Mouse (Mus musculus): ENCODE measurements at regions not wholly inside any gene's neighbourhood (a gene's known extent, or its start where the extent isn't known, plus 50 kb on each side); places are given as distances from the start of the nearest gene placed in this dataset.
"Not testable (repeated sequence)": the region's sequence is repeated elsewhere in the genome, so short reads cannot be mapped to it uniquely, and the experiment has no call there.

DNA sequence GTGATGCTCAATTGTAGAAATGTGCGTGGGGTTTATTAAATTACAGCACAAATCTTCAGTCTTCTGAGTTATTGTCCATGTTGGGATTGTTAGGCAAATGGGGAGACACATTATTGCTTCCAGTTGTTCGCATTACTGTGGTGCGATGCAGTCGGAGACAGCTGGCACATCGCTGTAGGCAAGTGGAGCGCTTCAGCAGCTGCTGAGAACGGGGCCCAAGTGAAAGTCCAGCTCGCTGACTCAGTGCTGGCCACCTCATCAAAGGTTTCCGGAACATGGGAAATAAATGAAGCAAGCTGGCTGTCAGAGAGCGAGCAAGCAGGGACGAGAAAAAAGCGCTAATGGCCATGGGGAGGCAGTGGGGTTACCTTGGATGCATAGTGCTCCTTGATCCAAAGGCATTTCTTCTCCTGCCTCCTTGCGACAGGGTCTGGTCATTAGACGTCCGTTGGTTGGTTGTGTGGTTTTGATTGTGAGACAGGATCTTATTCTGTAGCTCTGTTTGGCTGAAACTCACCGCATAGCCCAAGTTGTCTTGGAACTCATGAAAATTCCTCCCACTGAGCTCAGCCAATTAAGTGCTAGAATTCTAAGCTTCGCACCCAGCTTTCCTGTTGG lies 274.0 kb upstream of the Rnf219 start:
- Histone ChIP-seq H3K36me3 (ENCODE audit: control insufficient read depth, insufficient read depth, low read length, poor library complexity, severe bottlenecking) (no peaks in the 10 kb centered on the region), H3K27me3 (ENCODE audit: control insufficient read depth, insufficient read depth, low read length, poor library complexity, severe bottlenecking) (no peaks in the 10 kb centered on the region)
- no peak for DNase-seq (ENCODE audit: low read depth, low spot score)

DNA sequence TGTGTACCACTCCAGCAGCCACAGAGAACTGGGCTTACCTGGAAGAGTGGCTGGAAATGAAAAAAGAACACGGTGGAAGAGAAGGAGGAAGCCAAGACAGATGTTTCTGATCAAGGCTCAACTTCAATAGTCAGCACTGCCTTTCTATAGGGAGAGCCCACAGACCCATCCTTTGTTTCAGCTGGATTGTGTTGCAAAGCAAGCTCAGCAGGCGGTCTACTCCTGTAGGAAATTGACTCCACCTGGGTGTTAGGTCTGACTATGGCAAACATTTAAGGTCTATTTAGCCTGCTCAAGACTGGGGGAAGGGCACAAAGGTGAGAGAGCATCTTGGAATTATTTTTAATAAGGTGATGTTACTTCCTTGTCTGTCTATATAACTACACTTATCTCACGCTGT lies 266.9 kb upstream of the Rnf219 start:
- Histone ChIP-seq H3K27me3 (ENCODE audit: control insufficient read depth, insufficient read depth, low read length, poor library complexity, severe bottlenecking) (no peaks in the 10 kb centered on the region), H3K36me3 (ENCODE audit: control insufficient read depth, insufficient read depth, low read length, poor library complexity, severe bottlenecking) (no peaks in the 10 kb centered on the region)
- DNase-seq (ENCODE audit: low read depth, low spot score), result no peak

DNA sequence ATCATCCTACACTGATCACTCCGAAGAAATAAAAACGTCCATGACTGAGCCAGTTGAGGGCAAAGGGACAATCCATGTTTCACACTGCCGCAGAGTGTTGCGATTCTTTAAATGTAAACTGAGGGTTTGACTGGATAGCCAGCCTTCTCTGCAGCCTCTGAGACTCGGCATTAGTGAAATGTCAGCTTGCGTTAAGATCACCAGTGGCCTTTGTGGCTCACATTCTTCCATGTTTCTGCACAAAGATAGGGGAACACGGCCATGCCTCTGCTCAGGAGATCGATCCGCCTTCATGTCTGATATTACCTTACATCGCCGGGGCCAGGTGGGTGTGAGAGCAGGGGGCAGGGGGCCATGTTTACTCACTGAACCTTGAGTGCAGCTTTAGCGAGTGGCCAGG lies 262.6 kb upstream of the Rnf219 start:
- H3K27me3 ChIP-seq (ENCODE audit: control insufficient read depth, insufficient read depth, low read length, poor library complexity, severe bottlenecking), result no peaks in the 10 kb centered on the region
- no peaks in the 10 kb centered on the region for H3K36me3 ChIP-seq (ENCODE audit: control insufficient read depth, insufficient read depth, low read length, poor library complexity, severe bottlenecking)
- DNase-seq (ENCODE audit: low read depth, low spot score), result no peak

DNA sequence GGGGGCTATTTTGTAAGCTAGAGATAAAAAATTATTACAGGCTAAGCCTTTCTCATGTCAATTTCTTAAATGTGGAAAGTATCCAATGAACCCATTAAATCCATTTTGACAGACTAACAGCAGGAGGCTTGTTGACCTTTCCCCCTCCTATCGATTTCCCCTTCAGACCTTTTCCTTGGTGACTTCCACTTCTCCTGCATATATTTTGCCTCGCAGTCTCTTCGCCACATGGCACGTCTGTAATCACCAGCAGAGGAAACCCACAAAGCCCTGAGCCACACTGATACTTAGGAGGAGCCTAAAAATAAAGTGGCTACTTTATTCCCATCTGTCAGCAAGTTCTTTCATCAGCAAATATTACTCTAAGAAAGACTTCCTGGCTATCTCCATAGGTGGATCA lies 247.5 kb upstream of the Rnf219 start:
- no peak for DNase-seq (ENCODE audit: low read depth, low spot score)
- no peaks in the 10 kb centered on the region for H3K27me3 ChIP-seq (ENCODE audit: control insufficient read depth, insufficient read depth, low read length, poor library complexity, severe bottlenecking)
- no peaks in the 10 kb centered on the region for H3K36me3 ChIP-seq (ENCODE audit: control insufficient read depth, insufficient read depth, low read length, poor library complexity, severe bottlenecking)

DNA sequence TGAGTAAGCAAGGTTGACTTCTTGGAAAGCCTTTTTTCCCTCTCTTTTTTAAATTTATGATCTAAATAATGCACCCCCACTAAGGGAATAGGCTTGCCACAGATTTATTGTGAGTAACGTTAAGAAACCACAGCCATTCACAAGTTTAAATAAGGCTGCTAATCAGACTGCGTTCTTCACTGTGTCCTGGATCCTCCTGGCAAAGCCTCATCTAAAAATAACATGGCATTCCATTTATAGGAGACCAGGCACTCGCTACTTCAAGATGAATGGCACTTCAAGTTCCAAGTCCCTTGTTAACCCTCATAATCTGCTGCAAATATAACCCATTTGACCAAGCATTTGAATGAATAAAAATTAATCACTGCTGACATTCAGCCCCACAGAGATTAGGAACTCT lies 211.8 kb upstream of the Rnf219 start:
- no peaks in the 10 kb centered on the region for H3K27me3 ChIP-seq (ENCODE audit: control insufficient read depth, insufficient read depth, low read length, poor library complexity, severe bottlenecking)
- no peak for DNase-seq (ENCODE audit: low read depth, low spot score)
- H3K36me3 ChIP-seq (ENCODE audit: control insufficient read depth, insufficient read depth, low read length, poor library complexity, severe bottlenecking), result no peaks in the 10 kb centered on the region

DNA sequence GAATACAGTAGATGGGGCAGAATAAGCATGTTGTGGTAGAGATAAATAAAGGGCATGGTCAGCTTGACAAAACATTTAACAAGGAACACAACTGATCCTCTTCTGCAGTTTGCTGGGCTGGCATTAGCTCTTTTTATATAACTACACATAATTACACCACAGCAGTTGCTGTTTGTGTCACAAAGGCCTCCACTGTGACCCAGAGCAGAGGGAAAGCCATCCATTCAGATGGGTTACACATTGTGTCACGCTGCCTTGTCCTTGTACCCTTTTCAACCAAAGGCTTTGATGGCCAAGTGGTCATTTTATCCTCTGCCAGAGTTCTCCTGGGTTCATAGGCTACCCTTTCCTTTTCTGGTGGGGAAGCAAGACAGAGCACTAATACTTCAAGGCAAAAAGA lies 209.6 kb upstream of the Rnf219 start:
- no peaks in the 10 kb centered on the region for H3K27me3 ChIP-seq (ENCODE audit: control insufficient read depth, insufficient read depth, low read length, poor library complexity, severe bottlenecking)
- no peak for DNase-seq (ENCODE audit: low read depth, low spot score)
- H3K36me3 ChIP-seq (ENCODE audit: control insufficient read depth, insufficient read depth, low read length, poor library complexity, severe bottlenecking), result no peaks in the 10 kb centered on the region

DNA sequence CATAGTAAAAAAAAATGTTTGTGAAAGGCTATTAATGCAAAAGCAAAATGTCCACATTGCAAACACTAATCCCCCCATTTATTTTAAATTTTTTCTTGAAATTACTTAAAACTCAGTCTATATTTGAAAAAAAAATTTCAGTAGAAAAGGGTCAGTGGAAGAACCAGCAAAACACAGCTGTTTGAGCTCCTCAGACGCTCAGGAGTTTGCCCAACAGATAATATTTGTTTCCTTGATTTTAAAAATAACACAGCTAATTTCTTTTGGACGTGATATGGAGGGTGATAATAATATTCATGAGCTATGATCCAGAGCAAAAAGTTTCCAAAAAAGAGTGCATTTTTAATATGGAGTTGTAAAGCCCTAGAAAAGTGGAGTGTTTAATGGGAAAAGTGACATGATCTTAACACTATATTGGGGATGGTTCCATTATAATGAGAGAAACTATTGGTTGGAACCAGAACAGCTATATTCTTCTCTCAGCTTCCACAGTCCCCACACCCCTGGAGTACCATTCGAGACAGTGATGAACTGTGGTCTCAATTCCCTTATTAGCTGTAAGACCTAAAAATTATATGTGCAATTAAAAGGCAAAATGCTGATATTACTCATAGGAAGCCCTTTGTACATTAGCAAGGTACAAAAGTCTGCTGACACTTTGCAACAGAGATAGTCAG lies 209.0 kb upstream of the Rnf219 start:
- H3K36me3 ChIP-seq (ENCODE audit: control insufficient read depth, insufficient read depth, low read length, poor library complexity, severe bottlenecking), result no peaks in the 10 kb centered on the region
- H3K27me3 ChIP-seq (ENCODE audit: control insufficient read depth, insufficient read depth, low read length, poor library complexity, severe bottlenecking), result no peaks in the 10 kb centered on the region
- DNase-seq (ENCODE audit: low read depth, low spot score), result no peak

DNA sequence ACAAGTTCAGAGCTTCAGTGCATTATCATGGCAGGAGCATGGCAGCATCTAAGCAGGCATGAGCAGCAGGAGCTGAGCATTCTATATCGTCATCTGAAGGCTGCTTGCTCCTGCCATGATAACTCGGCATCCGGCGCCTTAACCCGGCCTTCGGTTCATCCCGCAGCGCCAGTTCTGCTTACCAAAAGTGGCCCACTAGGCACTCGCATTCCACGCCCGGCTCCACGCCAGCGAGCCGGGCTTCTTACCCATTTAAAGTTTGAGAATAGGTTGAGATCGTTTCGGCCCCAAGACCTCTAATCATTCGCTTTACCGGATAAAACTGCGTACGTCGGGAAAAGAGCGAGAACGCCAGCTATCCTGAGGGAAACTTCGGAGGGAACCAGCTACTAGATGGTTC lies 193.2 kb upstream of the Rnf219 start:
- not testable (repeated sequence) for H3K36me3 ChIP-seq (ENCODE audit: control insufficient read depth, insufficient read depth, low read length, poor library complexity, severe bottlenecking); H3K27me3 ChIP-seq (ENCODE audit: control insufficient read depth, insufficient read depth, low read length, poor library complexity, severe bottlenecking); DNase-seq (ENCODE audit: low read depth, low spot score)

DNA sequence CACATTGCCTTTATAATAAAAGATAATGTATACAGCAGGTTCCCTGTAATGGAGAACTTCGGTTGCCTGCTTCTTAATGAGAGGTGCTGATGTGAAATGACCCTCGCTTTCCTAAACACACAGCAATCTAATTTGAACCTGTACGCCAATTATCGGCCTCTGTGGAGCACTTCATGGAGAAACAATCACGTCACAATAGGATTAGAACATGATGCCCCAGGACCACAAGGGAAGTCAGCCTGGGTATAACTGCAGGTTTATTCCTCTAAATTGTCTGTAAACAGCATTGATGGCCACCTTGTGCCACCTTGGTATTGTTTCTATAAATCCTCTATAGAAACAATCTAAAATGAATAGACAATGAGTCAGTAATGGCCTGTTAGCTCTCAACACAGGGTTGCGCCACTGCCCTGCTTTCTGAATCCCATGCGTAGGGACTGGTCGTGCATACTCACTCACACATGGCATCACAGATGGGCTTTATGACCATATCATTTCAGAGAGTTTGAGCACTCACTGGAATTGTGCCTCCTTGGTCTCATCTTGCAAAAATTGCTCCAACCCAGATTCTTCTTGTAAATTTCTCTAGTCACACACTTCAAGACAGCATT lies 179.9 kb upstream of the Rnf219 start:
- Histone ChIP-seq H3K27me3 (ENCODE audit: control insufficient read depth, insufficient read depth, low read length, poor library complexity, severe bottlenecking) (no peaks in the 10 kb centered on the region), H3K36me3 (ENCODE audit: control insufficient read depth, insufficient read depth, low read length, poor library complexity, severe bottlenecking) (no peaks in the 10 kb centered on the region)
- no peak for DNase-seq (ENCODE audit: low read depth, low spot score)

DNA sequence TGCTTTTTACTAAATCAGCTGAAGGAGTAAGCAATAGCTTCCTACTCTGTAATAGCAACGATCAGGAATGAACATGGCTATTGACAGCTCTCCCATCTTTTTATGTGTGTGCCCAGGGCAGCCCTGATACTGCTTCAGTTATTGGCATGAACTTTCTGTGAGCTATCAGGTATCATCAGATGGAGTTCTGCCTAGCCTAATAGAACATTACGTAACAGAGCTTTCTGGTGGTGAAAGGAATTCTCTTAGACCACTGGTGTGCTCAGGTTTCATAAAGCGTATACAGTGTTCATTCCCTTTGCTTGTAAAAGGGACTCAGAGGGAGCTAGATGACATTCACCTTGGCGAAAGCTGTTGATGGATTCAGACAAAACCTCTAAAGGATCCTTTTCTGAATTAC lies 176.5 kb upstream of the Rnf219 start:
- no peaks in the 10 kb centered on the region for H3K36me3 ChIP-seq (ENCODE audit: control insufficient read depth, insufficient read depth, low read length, poor library complexity, severe bottlenecking)
- no peaks in the 10 kb centered on the region for H3K27me3 ChIP-seq (ENCODE audit: control insufficient read depth, insufficient read depth, low read length, poor library complexity, severe bottlenecking)
- DNase-seq (ENCODE audit: low read depth, low spot score), result no peak

DNA sequence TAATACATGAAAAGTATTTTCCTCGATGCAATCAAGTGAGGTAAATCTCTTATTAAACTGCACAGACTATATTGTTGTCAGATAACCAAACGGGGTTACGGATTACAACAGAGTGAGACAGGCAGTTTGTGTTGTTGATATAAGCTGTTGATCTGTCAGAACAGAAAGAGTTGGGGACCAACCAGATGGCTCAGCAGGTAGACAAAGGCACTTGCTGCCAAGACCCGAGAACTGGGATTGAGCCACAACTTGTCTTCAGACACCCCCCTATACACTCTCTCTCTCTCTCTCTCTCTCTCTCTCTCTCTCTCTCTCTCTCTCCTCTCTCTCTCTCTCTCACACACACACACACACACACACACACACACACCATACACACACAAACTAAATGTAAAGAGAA lies 172.7 kb upstream of the Rnf219 start:
- Histone ChIP-seq H3K36me3 (ENCODE audit: control insufficient read depth, insufficient read depth, low read length, poor library complexity, severe bottlenecking) (no peaks in the 10 kb centered on the region), H3K27me3 (ENCODE audit: control insufficient read depth, insufficient read depth, low read length, poor library complexity, severe bottlenecking) (no peaks in the 10 kb centered on the region)
- no peak for DNase-seq (ENCODE audit: low read depth, low spot score)

DNA sequence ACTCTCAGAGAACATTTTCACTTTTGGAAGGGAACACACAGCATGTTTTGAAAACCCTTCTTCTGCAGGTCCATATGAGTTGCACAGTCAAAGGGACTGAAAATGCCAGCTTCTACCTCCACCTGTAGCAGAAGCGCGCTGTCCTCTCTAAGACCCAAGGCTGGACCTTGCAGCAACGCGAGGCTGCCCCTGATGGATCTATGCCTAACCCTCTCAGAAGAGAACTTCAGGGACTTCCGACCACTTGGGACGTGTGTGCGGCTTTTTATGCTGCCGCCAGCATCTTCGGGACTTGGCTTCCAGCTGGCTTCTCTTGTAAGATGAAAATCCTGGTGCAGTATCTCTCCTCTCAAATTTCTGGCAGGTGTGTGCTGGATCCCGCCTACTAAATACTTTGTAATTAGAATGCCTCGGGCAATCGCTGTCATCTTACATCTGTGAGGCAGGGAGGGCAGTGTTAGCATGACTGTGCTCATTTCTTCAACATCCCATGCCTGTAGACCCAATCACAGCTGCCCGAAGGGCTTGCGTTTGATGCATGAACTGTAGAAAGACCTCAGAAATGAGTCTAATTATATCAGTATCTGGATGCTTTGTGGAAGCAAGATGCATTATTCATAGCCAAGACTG lies 171.8 kb upstream of the Rnf219 start:
- Histone ChIP-seq H3K36me3 (ENCODE audit: control insufficient read depth, insufficient read depth, low read length, poor library complexity, severe bottlenecking) (no peaks in the 10 kb centered on the region), H3K27me3 (ENCODE audit: control insufficient read depth, insufficient read depth, low read length, poor library complexity, severe bottlenecking) (no peaks in the 10 kb centered on the region)
- DNase-seq (ENCODE audit: low read depth, low spot score), result no peak

DNA sequence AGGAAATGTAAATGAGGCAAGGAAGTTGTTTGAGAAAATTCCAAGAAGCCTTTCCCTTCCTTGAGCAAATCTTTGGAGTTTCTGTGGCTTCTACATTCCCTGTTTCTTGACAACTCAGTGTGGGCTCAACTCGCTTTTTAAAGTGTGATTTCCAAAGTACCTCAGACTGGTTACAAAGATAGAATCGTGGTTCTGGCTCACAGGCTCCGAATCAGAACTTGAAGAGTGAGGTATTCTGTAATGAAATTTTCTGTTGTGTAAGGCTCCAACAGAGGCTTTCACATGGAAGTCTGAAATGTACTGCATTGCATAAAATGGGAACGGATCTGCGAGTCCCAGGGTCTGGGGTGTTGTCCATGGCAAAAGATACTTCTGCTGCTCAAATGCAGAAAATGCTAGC lies 170.2 kb upstream of the Rnf219 start:
- DNase-seq (ENCODE audit: low read depth, low spot score), result no peak
- H3K27me3 ChIP-seq (ENCODE audit: control insufficient read depth, insufficient read depth, low read length, poor library complexity, severe bottlenecking), result no peaks in the 10 kb centered on the region
- H3K36me3 ChIP-seq (ENCODE audit: control insufficient read depth, insufficient read depth, low read length, poor library complexity, severe bottlenecking), result no peaks in the 10 kb centered on the region

DNA sequence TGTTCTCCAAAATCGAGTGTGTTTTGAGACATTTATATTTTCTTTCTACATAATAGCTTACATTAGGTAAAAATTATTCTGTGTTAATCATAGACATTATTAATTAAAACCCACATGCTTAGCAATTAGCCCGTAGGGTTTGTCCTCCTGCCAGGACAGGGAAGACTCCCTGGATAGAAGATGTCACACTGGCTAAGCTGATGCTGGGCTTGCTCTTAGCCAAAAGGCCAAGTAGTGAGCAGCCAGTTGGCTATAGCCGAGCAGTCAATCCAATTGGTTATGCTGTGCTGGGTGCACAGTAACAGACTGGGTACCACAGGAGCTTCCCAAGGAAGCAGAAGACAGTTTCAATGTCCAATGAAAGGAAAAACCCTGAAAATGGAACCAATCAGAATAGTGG lies 166.0 kb upstream of the Rnf219 start:
- Histone ChIP-seq H3K36me3 (ENCODE audit: control insufficient read depth, insufficient read depth, low read length, poor library complexity, severe bottlenecking) (no peaks in the 10 kb centered on the region), H3K27me3 (ENCODE audit: control insufficient read depth, insufficient read depth, low read length, poor library complexity, severe bottlenecking) (no peaks in the 10 kb centered on the region)
- no peak for DNase-seq (ENCODE audit: low read depth, low spot score)

DNA sequence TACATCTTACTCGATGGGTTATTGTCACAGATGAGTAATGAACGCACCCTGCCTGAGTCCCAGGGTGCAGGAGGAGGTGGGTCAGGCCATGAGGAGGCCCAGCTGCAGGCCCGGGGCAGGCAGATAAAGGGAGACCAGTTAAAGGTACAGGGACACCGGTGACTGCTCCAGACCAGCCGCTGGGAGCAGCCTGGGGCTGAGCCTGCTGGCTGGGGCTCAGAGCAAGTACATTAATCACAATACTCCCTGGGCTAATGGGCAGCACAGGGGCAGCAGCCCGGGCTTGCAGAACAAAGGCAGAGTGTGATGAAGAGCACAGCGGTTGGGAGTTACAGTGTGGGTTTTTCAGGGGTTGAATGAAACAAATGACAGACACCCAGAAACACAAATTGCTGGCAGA lies 154.4 kb upstream of the Rnf219 start:
- DNase-seq (ENCODE audit: low read depth, low spot score), result no peak
- H3K36me3 ChIP-seq (ENCODE audit: control insufficient read depth, insufficient read depth, low read length, poor library complexity, severe bottlenecking), result no peaks in the 10 kb centered on the region
- no peaks in the 10 kb centered on the region for H3K27me3 ChIP-seq (ENCODE audit: control insufficient read depth, insufficient read depth, low read length, poor library complexity, severe bottlenecking)
